ENCODE assay signal across 10 mouse cellular contexts in the genomic region with DNA sequence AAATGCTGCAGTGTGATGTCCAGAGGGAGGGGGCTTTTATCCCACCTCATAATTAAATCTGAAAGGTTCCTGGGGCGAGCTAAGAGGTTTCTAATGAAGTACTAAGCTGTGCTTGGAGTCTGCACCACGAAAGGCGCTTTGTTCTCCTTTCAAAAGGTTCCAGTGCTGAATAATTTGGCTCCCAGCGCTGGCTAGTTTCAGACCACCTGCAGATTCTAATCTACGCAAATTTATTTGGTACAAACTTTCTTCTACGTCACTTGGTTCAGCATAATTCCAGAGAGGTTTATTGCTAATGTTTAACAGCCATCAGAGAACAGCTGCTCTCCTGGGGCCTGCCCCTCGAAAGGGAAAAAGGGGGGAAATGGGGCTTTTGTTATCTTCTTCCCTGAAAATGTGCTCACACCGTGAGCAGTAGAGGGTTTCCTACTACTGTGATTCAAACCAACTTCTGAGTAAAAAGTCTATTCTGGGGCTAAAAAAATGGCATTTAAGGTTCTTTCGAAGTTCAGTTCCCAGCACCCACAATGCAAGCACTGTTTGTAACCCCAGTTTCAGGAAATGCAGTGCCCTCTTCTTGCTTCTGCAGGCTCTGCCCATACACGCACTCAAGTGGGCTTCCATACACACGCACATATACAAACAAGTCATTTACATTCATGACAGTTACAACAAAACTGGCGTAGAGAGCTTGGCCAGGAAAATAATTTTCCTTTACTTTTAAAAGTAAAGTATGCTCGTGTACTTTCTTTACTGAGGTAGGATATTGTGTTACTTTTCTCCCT. TPM values are rescaled to one million over a fixed set of nuclear protein-coding genes. Genes with fewer than 3 reads are reported as not detected.
DNase-seq lines count a peak whose midpoint lies in the region; ATAC-seq and TF ChIP-seq lines count a peak whose summit lies in the region.
"Had no signal": no experiment of that assay in that cellular context is flagged by ENCODE, and none has a peak within 500 bp of the region (broad histone marks: within the 10 kb centered on the region; RNA-seq: fewer than 3 reads in every experiment).

No protein-coding gene starts in this region.

- intact Hi-C loops in left cerebral cortex, adult 2 months (cut with DNase I), result loop anchor here (2.0 to 5.0 kb wide), 2 partner anchors 36 to 73 kb away; no protein-coding TSS in a partner anchor

- no peak overlapping the region for H3K9ac ChIP-seq in hindbrain, embryonic 15.5 days
- H3K9ac ChIP-seq in midbrain, embryonic 16.5 days (ENCODE audit: low read depth, low read length), result no peak overlapping the region
- no peak overlapping the region for H3K9ac ChIP-seq in stomach, postnatal 0 days (ENCODE audit: low read length)

- no peaks in the 10 kb centered on the region for H3K9me3 ChIP-seq in hindbrain, embryonic 15.5 days
- no peaks in the 10 kb centered on the region for H3K9me3 ChIP-seq in midbrain, embryonic 16.5 days (replicated peaks; ENCODE audit: control insufficient read depth, low read length, poor library complexity, severe bottlenecking)
- H3K9me3 ChIP-seq in stomach, postnatal 0 days (ENCODE audit: control insufficient read depth, low read length), result no peaks in the 10 kb centered on the region
- H3K9me3 ChIP-seq: megakaryocyte, embryonic 14.5 days had no signal

- no peak for TF ChIP-seq CTCF in left cerebral cortex, adult 2 months (IDR thresholded peaks at IDR 0.05)
- TF ChIP-seq CTCF in stomach, postnatal 0 days (IDR thresholded peaks at IDR 0.05; ENCODE audit: low read depth), result no peak

- DNase-seq in left cerebral cortex, adult 2 months (ENCODE audit: extremely low spot score in 1 of 2, low spot score in 2 of 2), result peak in 1 of 2 experiments; percentile 26
- no peak for DNase-seq in left cerebral cortex, adult 11 months (ENCODE audit: low spot score)
- peak; percentile 74 for DNase-seq in embryo, embryonic 11 days
- no peak for DNase-seq in stomach, postnatal 0 days (ENCODE audit: low spot score)
- no peak for DNase-seq in thymus, adult 18-20 months
- no peak for DNase-seq in kidney, postnatal 10 days

- peaks cover 6% of the 10 kb centered on the region; the same call in 1 of the 2 replicates for H3K27me3 ChIP-seq in hindbrain, embryonic 15.5 days
- no peaks in the 10 kb centered on the region for H3K27me3 ChIP-seq in midbrain, embryonic 16.5 days (ENCODE audit: control insufficient read depth, insufficient read depth, low read depth, low read length)
- no peaks in the 10 kb centered on the region for H3K27me3 ChIP-seq in stomach, postnatal 0 days (ENCODE audit: control insufficient read depth, insufficient read depth, low read length)
- H3K27me3 ChIP-seq: megakaryocyte, embryonic 14.5 days had no signal

- peak overlapping the region; percentile 1; the same call in 1 of the 2 replicates for H3K27ac ChIP-seq in left cerebral cortex, adult 2 months
- H3K27ac ChIP-seq in hindbrain, embryonic 15.5 days (replicated peaks), result no peak overlapping the region
- peak overlapping the region; percentile 41 for H3K27ac ChIP-seq in midbrain, embryonic 16.5 days (ENCODE audit: low read length)
- no peak overlapping the region for H3K27ac ChIP-seq in stomach, postnatal 0 days (replicated peaks)

- no peak for TF ChIP-seq EP300 in stomach, postnatal 0 days (optimal IDR thresholded peaks at IDR 0.05)

- peaks cover 4% of the 10 kb centered on the region; the same call in 1 of the 2 replicates for H3K4me1 ChIP-seq in hindbrain, embryonic 15.5 days (replicated peaks)
- H3K4me1 ChIP-seq in midbrain, embryonic 16.5 days (ENCODE audit: control insufficient read depth, insufficient read depth, low read length), result peaks cover 11% of the 10 kb centered on the region
- no peaks in the 10 kb centered on the region for H3K4me1 ChIP-seq in stomach, postnatal 0 days (replicated peaks; ENCODE audit: control insufficient read depth, insufficient read depth)
- H3K4me1 ChIP-seq: megakaryocyte, embryonic 14.5 days had no signal

- H3K4me2 ChIP-seq in hindbrain, embryonic 15.5 days, result no peak overlapping the region
- no peak overlapping the region for H3K4me2 ChIP-seq in midbrain, embryonic 16.5 days (ENCODE audit: low read length)
- H3K4me2 ChIP-seq in stomach, postnatal 0 days (replicated peaks; ENCODE audit: low read depth), result no peak overlapping the region

- 6% methylated on average over 13 of the region's 13 CpGs for WGBS in hindbrain, embryonic 15.5 days
- 5% methylated on average over 13 of the region's 13 CpGs for WGBS in midbrain, embryonic 16.5 days
- WGBS in stomach, postnatal 0 days, result 34% methylated on average over 13 of the region's 13 CpGs

- ATAC-seq in hindbrain, embryonic 15.5 days (ENCODE audit: low FRiP score, low read depth), result peak; percentile 75
- ATAC-seq in midbrain, embryonic 16.5 days, result peak; percentile 81
- no peak for ATAC-seq in stomach, postnatal 0 days (ENCODE audit: low FRiP score, low TSS enrichment)
- ATAC-seq: intestine, postnatal 0 days had no signal

- no peaks in the 10 kb centered on the region for H3K36me3 ChIP-seq in hindbrain, embryonic 15.5 days
- H3K36me3 ChIP-seq in midbrain, embryonic 16.5 days (ENCODE audit: control insufficient read depth, insufficient read depth, low read length), result no peaks in the 10 kb centered on the region
- H3K36me3 ChIP-seq in stomach, postnatal 0 days (ENCODE audit: control insufficient read depth, insufficient read depth, low read length), result peaks cover 3% of the 10 kb centered on the region; the same call in 1 of the 2 replicates

- no peak overlapping the region for H3K4me3 ChIP-seq in left cerebral cortex, adult 2 months
- H3K4me3 ChIP-seq in hindbrain, embryonic 15.5 days, result no peak overlapping the region
- no peak overlapping the region for H3K4me3 ChIP-seq in midbrain, embryonic 16.5 days (ENCODE audit: low read depth, low read length)
- H3K4me3 ChIP-seq in stomach, postnatal 0 days (ENCODE audit: low read depth, low read length), result no peak overlapping the region
- H3K4me3 ChIP-seq: megakaryocyte, embryonic 14.5 days had no signal

RNA-seq across cellular contexts. Expression of a gene that starts 28.3 kb away (rescaled TPM):
- total RNA-seq in left cerebral cortex, adult 2 months (2021), result 10 to 100 TPM; 49.5 to 55.0 TPM
- 15.6 and 18.9 TPM in 2 replicates for polyA plus RNA-seq in hindbrain, embryonic 15.5 days (2015; fragmentation: Nextera tagmentation; extraction: Ambion mirVana)
- polyA plus RNA-seq in midbrain, embryonic 16.5 days (2015; fragmentation: Nextera tagmentation; extraction: Ambion mirVana), result 19.0 and 21.2 TPM in 2 replicates
- 0.08 and 0.15 TPM in 2 replicates for polyA plus RNA-seq in stomach, postnatal 0 days (2015; fragmentation: Nextera tagmentation; extraction: Ambion mirVana)

Comparison
In these comparisons a context has a peak if more than half of its experiments do, and no peak if none do; other contexts are left out.
1. H3K27ac ChIP-seq: peak in left cerebral cortex, adult 2 months (single experiment) and midbrain, embryonic 16.5 days (single experiment); none in hindbrain, embryonic 15.5 days (single experiment) and stomach, postnatal 0 days (single experiment).
2. RNA of a gene that starts 28.3 kb away (polyA plus RNA-seq): 19.0 to 21.2 TPM in midbrain, embryonic 16.5 days and 15.6 to 18.9 TPM in hindbrain, embryonic 15.5 days; 0.08 to 0.15 TPM in stomach, postnatal 0 days; every median in the first group is over 10 times any median in the second.